8 mouse cellular contexts compared by ENCODE assay signal in the genomic region with DNA sequence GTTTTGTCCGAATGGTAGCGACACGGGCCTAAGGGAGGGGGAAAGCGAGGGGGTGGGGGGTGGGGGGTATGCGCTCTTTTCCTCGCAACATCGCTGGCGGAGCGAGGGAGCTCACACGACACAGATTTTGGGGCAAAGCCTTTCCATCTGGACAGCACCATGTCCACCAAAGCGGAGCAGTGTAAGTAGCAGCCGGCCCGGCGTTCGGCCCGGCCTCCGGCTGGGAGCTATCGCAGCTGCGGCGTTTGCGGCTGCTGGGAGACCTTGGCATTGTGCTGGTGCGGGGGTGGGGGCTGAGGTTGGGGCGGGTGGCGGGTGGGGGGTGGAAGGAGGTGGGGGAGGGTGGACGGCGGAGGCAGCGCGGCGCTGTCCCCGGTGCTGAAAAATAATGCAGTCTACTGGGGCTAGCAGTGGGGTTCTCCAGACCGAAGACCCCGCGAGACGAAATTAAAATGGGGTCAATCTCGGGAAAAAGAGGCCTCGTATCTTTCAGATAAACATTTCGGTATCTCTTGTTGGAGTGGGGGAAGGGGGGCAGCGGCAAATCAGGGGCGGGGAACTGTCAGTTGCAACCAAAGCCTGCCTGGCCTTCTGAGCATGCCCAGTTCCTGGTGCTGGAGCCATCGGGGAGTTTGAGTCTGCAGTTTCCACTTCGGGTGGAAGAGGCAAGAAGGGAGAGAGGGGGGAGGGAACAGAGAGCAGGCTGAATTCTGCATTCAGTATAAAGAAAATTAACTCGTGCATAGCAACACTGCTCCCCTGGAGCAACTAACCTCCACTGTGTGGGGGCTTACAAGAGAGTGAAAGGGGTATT. TPM values are rescaled to one million over a fixed set of nuclear protein-coding genes. Genes with fewer than 3 reads are reported as not detected.
DNase-seq lines count a peak whose midpoint lies in the region; ATAC-seq lines count a peak whose summit lies in the region.

No protein-coding gene starts in this region.

- peaks cover 12% of the 10 kb centered on the region for H3K4me1 ChIP-seq in kidney, embryonic 15.5 days
- H3K4me1 ChIP-seq in limb, embryonic 12.5 days (replicated peaks): peaks cover 15% of the 10 kb centered on the region
- H3K4me1 ChIP-seq in midbrain, embryonic 16.5 days (ENCODE audit: control insufficient read depth, insufficient read depth, low read length): peaks cover 39% of the 10 kb centered on the region

- DNase-seq in heart, adult 18-20 months: peak; percentile 5 to 38
- no peak for DNase-seq in heart, adult 11 months
- DNase-seq in cerebellum, postnatal 14 days: peak; percentile 83 to 88
- peak; percentile 73 to 79 for DNase-seq in frontal cortex, postnatal 36 days (ENCODE audit: low spot score in 2 of 2)
- peak; percentile 85 for DNase-seq in testis, postnatal 10 days (ENCODE audit: low spot score)

- H3K4me2 ChIP-seq in kidney, embryonic 15.5 days: peak overlapping the region; percentile 95
- peak overlapping the region; percentile 82 for H3K4me2 ChIP-seq in limb, embryonic 12.5 days
- peak overlapping the region; percentile 82 for H3K4me2 ChIP-seq in midbrain, embryonic 16.5 days (ENCODE audit: low read length)

- no peak overlapping the region for H3K9ac ChIP-seq in kidney, embryonic 15.5 days
- H3K9ac ChIP-seq in limb, embryonic 12.5 days (replicated peaks): no peak overlapping the region
- H3K9ac ChIP-seq in midbrain, embryonic 16.5 days (ENCODE audit: low read depth, low read length): peak overlapping the region; percentile 89

- H3K4me3 ChIP-seq in kidney, embryonic 15.5 days (replicated peaks): peak overlapping the region; percentile 52
- peak overlapping the region; percentile 48 for H3K4me3 ChIP-seq in limb, embryonic 12.5 days (replicated peaks)
- peak overlapping the region; percentile 80 for H3K4me3 ChIP-seq in midbrain, embryonic 16.5 days (ENCODE audit: low read depth, low read length)

- no peaks in the 10 kb centered on the region for H3K9me3 ChIP-seq in kidney, embryonic 15.5 days (replicated peaks)
- no peaks in the 10 kb centered on the region for H3K9me3 ChIP-seq in limb, embryonic 12.5 days
- H3K9me3 ChIP-seq in midbrain, embryonic 16.5 days (replicated peaks; ENCODE audit: control insufficient read depth, low read length, poor library complexity, severe bottlenecking): no peaks in the 10 kb centered on the region

- 1% methylated on average over 41 of the region's 42 CpGs for WGBS in kidney, embryonic 15.5 days
- WGBS in limb, embryonic 12.5 days: under 1% methylated on average over 40 of the region's 42 CpGs
- WGBS in midbrain, embryonic 16.5 days: 0% methylated on average over 37 of the region's 42 CpGs

- peaks cover 17% of the 10 kb centered on the region for H3K27me3 ChIP-seq in kidney, embryonic 15.5 days
- peaks cover 37% of the 10 kb centered on the region for H3K27me3 ChIP-seq in limb, embryonic 12.5 days
- H3K27me3 ChIP-seq in midbrain, embryonic 16.5 days (ENCODE audit: control insufficient read depth, insufficient read depth, low read depth, low read length): no peaks in the 10 kb centered on the region

- H3K27ac ChIP-seq in kidney, embryonic 15.5 days: no peak overlapping the region
- H3K27ac ChIP-seq in limb, embryonic 12.5 days: no peak overlapping the region
- H3K27ac ChIP-seq in midbrain, embryonic 16.5 days (ENCODE audit: low read length): peak overlapping the region; percentile 99

- peak; percentile 91 for ATAC-seq in kidney, embryonic 15.5 days (replicated peaks; ENCODE audit: low FRiP score)
- peak; percentile 78; the same call in 1 of the 2 replicates for ATAC-seq in limb, embryonic 12.5 days (ENCODE audit: insufficient number of reproducible peaks, insufficient read depth, low FRiP score, low TSS enrichment, low read depth)
- ATAC-seq in midbrain, embryonic 16.5 days: peak; percentile 89

- H3K36me3 ChIP-seq in kidney, embryonic 15.5 days: no peaks in the 10 kb centered on the region
- H3K36me3 ChIP-seq in limb, embryonic 12.5 days: no peaks in the 10 kb centered on the region
- no peaks in the 10 kb centered on the region for H3K36me3 ChIP-seq in midbrain, embryonic 16.5 days (ENCODE audit: control insufficient read depth, insufficient read depth, low read length)

RNA-seq across cellular contexts. Expression of gene Unc79, which starts 0.9 kb away (rescaled TPM):
- under 1 TPM in 1 of 2 experiments, not detected in 1; 0.05 TPM for total RNA-seq in heart, adult 18-20 months (2021)
- polyA plus RNA-seq in kidney, embryonic 15.5 days (2015; fragmentation: Nextera tagmentation; extraction: Ambion mirVana): 0.19 and 0.25 TPM in 2 replicates
- 0.24 and 0.26 TPM in 2 replicates for polyA plus RNA-seq in limb, embryonic 12.5 days (2016; fragmentation: Nextera tagmentation; extraction: Ambion mirVana)
- polyA plus RNA-seq in midbrain, embryonic 16.5 days (2015; fragmentation: Nextera tagmentation; extraction: Ambion mirVana): 7.4 and 7.8 TPM in 2 replicates

RNA-seq across cellular contexts. Expression of gene Cox8c, which starts 50.5 kb away (rescaled TPM):
- not detected for total RNA-seq in heart, adult 18-20 months (2021)
- polyA plus RNA-seq in kidney, embryonic 15.5 days (2015; fragmentation: Nextera tagmentation; extraction: Ambion mirVana): not detected in 2 replicates
- polyA plus RNA-seq in limb, embryonic 12.5 days (2016; fragmentation: Nextera tagmentation; extraction: Ambion mirVana): not detected in 2 replicates
- polyA plus RNA-seq in midbrain, embryonic 16.5 days (2015; fragmentation: Nextera tagmentation; extraction: Ambion mirVana): not detected in 2 replicates
